Mouse (Mus musculus) G1E (cell line): Measurements from ENCODE around the gene Scel.

Experiments
- CTCF ChIP-seq: IDR thresholded peaks from 2 replicates; pipeline ENCODE4 v1.5.1; 2012; ENCODE audit warnings: low read depth, low read length, inconsistent platforms, mixed read lengths
- GATA1 ChIP-seq: IDR thresholded peaks from 2 replicates; pipeline ENCODE4 v1.6.1; 2012; ENCODE audit warnings: borderline replicate concordance, low read length, inconsistent platforms, mixed read lengths
- GATA2 ChIP-seq: IDR thresholded peaks from 2 replicates; pipeline ENCODE4 v1.6.1; 2012; ENCODE audit warnings: low read depth, low read length, inconsistent platforms, borderline replicate concordance
- POLR2AphosphoS5 ChIP-seq: IDR thresholded peaks from 2 replicates; pipeline ENCODE4 v1.6.1; 2012; ENCODE audit warnings: low read depth, low read length, inconsistent platforms; ENCODE audit not compliant: insufficient replicate concordance
- TAL1 ChIP-seq: conservative IDR thresholded peaks from 2 replicates; pipeline ENCODE4 v1.6.1; 2012; ENCODE audit warnings: low read depth, low read length, inconsistent platforms, mixed read lengths

- TF ChIP-seq GATA1 (no peak), CTCF (no peak), GATA2 (no peak), TAL1 (no peak), POLR2AphosphoS5 (no peak)
Measured at GRCm38 (mm10) chr14:103626100-103626499, 113.0 kb downstream of the Scel start.
